Mouse (Mus musculus): ENCODE measurements around the gene Pde6d.
A peak's percentile ranks its signal among the peaks of the same experiment; 100 is the strongest.

GRCm38 (mm10) chr1:86501114-86501532, 81.3 kb downstream of the Pde6d start:
- TF ChIP-seq CTCF (IDR thresholded peaks at IDR 0.05; ENCODE audit: extremely low read depth, insufficient read depth, low read length), result peak; percentile 38; the same call in 1 of the 2 replicates
- no peak for TF ChIP-seq POLR2A (IDR thresholded peaks at IDR 0.05; ENCODE audit: extremely low read depth, insufficient read depth, low read length)

Measured in cortical plate, adult 2 months (tissue).